Mouse (Mus musculus): ENCODE data around the gene Cirbp.

DNA sequence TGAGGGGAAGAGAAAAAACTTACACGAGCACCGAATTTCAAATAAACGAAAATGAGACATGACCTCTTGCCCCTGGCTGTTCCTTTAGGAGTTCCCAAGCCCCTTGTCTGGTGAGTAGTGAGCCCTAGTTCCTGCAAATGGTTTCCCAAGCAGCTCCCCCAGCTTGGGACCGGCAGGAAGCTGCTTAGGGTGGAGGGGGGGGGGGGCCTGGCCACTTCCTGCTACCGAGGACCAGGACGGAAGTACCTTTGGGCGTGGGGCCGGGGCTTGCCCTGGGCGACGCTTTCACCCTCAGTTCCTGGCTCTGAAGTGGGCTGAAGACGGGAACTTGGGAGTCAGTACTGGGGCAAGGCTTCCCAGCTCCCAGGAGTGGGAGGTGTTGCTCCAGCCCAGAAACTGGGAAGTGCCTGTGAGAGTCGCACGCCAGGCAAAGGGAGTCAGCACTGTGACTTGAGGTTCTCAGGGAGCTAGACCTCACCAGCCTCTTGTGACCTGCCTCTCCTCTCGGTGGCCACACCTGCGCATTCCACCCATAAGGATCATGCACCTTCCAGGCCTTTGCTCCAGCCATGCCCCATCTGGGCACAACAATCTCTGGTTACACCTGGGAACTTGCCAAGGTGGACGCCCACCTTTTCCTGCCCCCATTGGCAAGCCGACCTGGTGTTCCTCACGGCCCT is 7.3 kb upstream of the Cirbp start:
- no peak for TF ChIP-seq CTCF (IDR thresholded peaks at IDR 0.05; ENCODE audit: low read depth)
- 0 out of 2 replicates have a peak, but pooled peaks have one; percentile 23 for TF ChIP-seq EP300 (IDR thresholded peaks at IDR 0.05; ENCODE audit: low read depth)
